ENCODE assay signal across 8 mouse cellular contexts in the genomic region with DNA sequence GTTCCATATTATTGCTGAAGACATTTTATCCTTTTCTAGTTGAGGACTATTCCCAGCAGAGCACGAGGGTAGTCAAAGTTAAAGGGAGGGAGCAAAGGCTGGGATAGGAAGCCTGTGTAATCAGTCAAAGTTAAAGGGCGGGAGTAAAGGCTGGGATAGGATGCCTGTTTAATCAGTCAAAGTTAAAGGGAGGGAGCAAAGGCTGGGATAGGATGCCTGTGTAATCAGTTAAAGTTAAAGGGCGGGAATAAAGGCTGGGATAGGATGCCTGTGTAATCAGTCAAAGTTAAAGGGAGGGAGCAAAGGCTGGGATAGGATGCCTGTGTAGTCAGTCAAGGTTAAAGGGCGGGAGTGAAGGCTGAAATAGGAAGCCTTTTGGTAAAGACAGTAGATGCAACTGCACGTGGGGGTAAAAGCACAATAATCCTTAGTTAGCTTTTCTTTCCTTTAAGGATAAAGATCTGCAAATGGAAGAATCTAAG. TPM values are rescaled to one million over a fixed set of nuclear protein-coding genes. Genes with fewer than 3 reads are reported as not detected.
DNase-seq lines count a peak whose midpoint lies in the region; ATAC-seq and TF ChIP-seq lines count a peak whose summit lies in the region.

No protein-coding gene starts in this region.

- peaks cover 0 to 1% of the 10 kb centered on the region in 2 experiments; a peak in 3 of 4 replicates for H3K4me1 ChIP-seq in CH12.LX (ENCODE audit: control insufficient read depth in 1 of 2, insufficient read depth in 2 of 2)
- no peaks in the 10 kb centered on the region for H3K4me1 ChIP-seq in forebrain, embryonic 14.5 days (ENCODE audit: control insufficient read depth, insufficient read depth, low read length)
- H3K4me1 ChIP-seq in liver, embryonic 14.5 days (replicated peaks; ENCODE audit: control insufficient read depth in 2 of 2, insufficient read depth in 2 of 2, low read length in 1 of 2) = peaks cover 0 to 4% of the 10 kb centered on the region in 2 experiments; a peak in 3 of 4 replicates
- H3K4me1 ChIP-seq in neural tube, embryonic 11.5 days (ENCODE audit: control insufficient read depth, insufficient read depth, low read length) = no peaks in the 10 kb centered on the region

- H3K9me3 ChIP-seq in CH12.LX (replicated peaks; ENCODE audit: low read length) = peaks cover 10% of the 10 kb centered on the region
- H3K9me3 ChIP-seq in forebrain, embryonic 14.5 days (replicated peaks; ENCODE audit: control insufficient read depth, low read length) = no peaks in the 10 kb centered on the region
- H3K9me3 ChIP-seq in liver, embryonic 14.5 days (ENCODE audit: control insufficient read depth, low read length) = no peaks in the 10 kb centered on the region
- no peaks in the 10 kb centered on the region for H3K9me3 ChIP-seq in neural tube, embryonic 11.5 days (ENCODE audit: control insufficient read depth, low read length)

- TF ChIP-seq POLR2A in CH12.LX (IDR thresholded peaks at IDR 0.05; ENCODE audit: low read depth, low read length) = no peak

- intact Hi-C loops in heart, postnatal 10 days (cut with DNase I) = no loop called here

- H3K4me3 ChIP-seq in CH12.LX (replicated peaks in 1 of 3; ENCODE audit: low read depth in 2 of 3, low read length in 2 of 3, poor library complexity in 1 of 3) = no peak overlapping the region
- no peak overlapping the region for H3K4me3 ChIP-seq in forebrain, embryonic 14.5 days (ENCODE audit: low read depth, low read length)
- no peak overlapping the region for H3K4me3 ChIP-seq in liver, embryonic 14.5 days (ENCODE audit: insufficient read depth in 1 of 2, low read depth in 2 of 2, low read length in 2 of 2)
- no peak overlapping the region for H3K4me3 ChIP-seq in neural tube, embryonic 11.5 days (ENCODE audit: low read depth, low read length)

- TF ChIP-seq EP300 in CH12.LX (IDR thresholded peaks at IDR 0.05; ENCODE audit: low read length) = no peak
- TF ChIP-seq EP300 in liver, embryonic 14.5 days (IDR thresholded peaks at IDR 0.05; ENCODE audit: low read depth) = peak; percentile 47; the same call in 1 of the 2 replicates

- in situ Hi-C loops in CH12.LX (cut with MboI; ENCODE audit: low pct_ligation_motif_present, low pct_unique_long_range_greater_than_20kb, low sequenced_read_pairs) = no loop called here

- peak; percentile 98 for ATAC-seq in forebrain, embryonic 14.5 days
- ATAC-seq in liver, embryonic 14.5 days (ENCODE audit: insufficient read depth) = peak; percentile 86
- peak; percentile 84 for ATAC-seq in neural tube, embryonic 11.5 days (ENCODE audit: insufficient read depth, low FRiP score, low TSS enrichment)

- H3K27me3 ChIP-seq in CH12.LX (replicated peaks) = peaks cover 4% of the 10 kb centered on the region
- no peaks in the 10 kb centered on the region for H3K27me3 ChIP-seq in forebrain, embryonic 14.5 days (replicated peaks; ENCODE audit: control insufficient read depth, insufficient read depth, low read length)
- no peaks in the 10 kb centered on the region for H3K27me3 ChIP-seq in liver, embryonic 14.5 days (ENCODE audit: control insufficient read depth, insufficient read depth, low read length)
- no peaks in the 10 kb centered on the region for H3K27me3 ChIP-seq in neural tube, embryonic 11.5 days (ENCODE audit: control insufficient read depth, insufficient read depth, low read length)

- 14% methylated on average over 5 of the region's 5 CpGs for WGBS in forebrain, embryonic 14.5 days
- WGBS in liver, embryonic 14.5 days (ENCODE audit: insufficient replicate concordance) = 20% methylated on average over 5 of the region's 5 CpGs
- 15% methylated on average over 5 of the region's 5 CpGs for WGBS in neural tube, embryonic 11.5 days

- TF ChIP-seq CTCF in CH12.LX (conservative IDR thresholded peaks at IDR 0.05 in 1 of 2, IDR thresholded peaks at IDR 0.05 in 1 of 2; ENCODE audit: low read depth in 2 of 2, low read length in 2 of 2) = no peak
- no peak for TF ChIP-seq CTCF in liver, embryonic 14.5 days (IDR thresholded peaks at IDR 0.05; ENCODE audit: low read depth)

- TF ChIP-seq RAD21 in CH12.LX (IDR thresholded peaks at IDR 0.05; ENCODE audit: low read depth, low read length) = no peak

- peak; percentile 82 for DNase-seq in CH12.LX (ENCODE audit: extremely low read depth)
- DNase-seq in adrenal gland, postnatal 14 days = peak; percentile 76
- peak; percentile 96 for DNase-seq in forebrain, embryonic 14.5 days (ENCODE audit: low spot score)
- peak; percentile 71 to 73 for DNase-seq in heart, postnatal 10 days
- peak; percentile 67 to 72 for DNase-seq in kidney, postnatal 36 days
- DNase-seq in liver, embryonic 14.5 days (ENCODE audit: low read depth in 3 of 3, low spot score in 3 of 3) = peak; percentile 48 to 66 (median 55)
- DNase-seq in neural tube, embryonic 11.5 days (ENCODE audit: low spot score) = peak; percentile 69
- DNase-seq in spleen, postnatal 14 days (ENCODE audit: low spot score in 2 of 2) = no peak

- dilution Hi-C loops in CH12.LX (cut with MboI; ENCODE audit: extremely low pct_ligation_motif_present, extremely low pct_unique_long_range_greater_than_20kb, low sequenced_read_pairs) = no loop called here

- no peak overlapping the region for H3K4me2 ChIP-seq in CH12.LX (ENCODE audit: insufficient read depth, low read depth, poor library complexity, severe bottlenecking)
- no peak overlapping the region for H3K4me2 ChIP-seq in forebrain, embryonic 14.5 days (ENCODE audit: low read length)
- no peak overlapping the region for H3K4me2 ChIP-seq in liver, embryonic 14.5 days (ENCODE audit: low read depth)
- H3K4me2 ChIP-seq in neural tube, embryonic 11.5 days (ENCODE audit: low read depth) = no peak overlapping the region

- no peak overlapping the region for H3K27ac ChIP-seq in CH12.LX (ENCODE audit: insufficient read depth, low read depth)
- H3K27ac ChIP-seq in forebrain, embryonic 14.5 days (ENCODE audit: low read depth, low read length) = no peak overlapping the region
- H3K27ac ChIP-seq in liver, embryonic 14.5 days = no peak overlapping the region
- no peak overlapping the region for H3K27ac ChIP-seq in neural tube, embryonic 11.5 days (ENCODE audit: low read depth, low read length)

- no peaks in the 10 kb centered on the region for H3K79me2 ChIP-seq in CH12.LX (replicated peaks; ENCODE audit: control insufficient read depth, extremely low read depth, insufficient read depth, poor library complexity, severe bottlenecking)

- H3K36me3 ChIP-seq in CH12.LX (replicated peaks in 1 of 2; ENCODE audit: control insufficient read depth in 1 of 2, insufficient read depth in 1 of 2, low read length in 1 of 2) = no peaks in the 10 kb centered on the region
- no peaks in the 10 kb centered on the region for H3K36me3 ChIP-seq in forebrain, embryonic 14.5 days (ENCODE audit: control insufficient read depth, insufficient read depth, low read length)
- H3K36me3 ChIP-seq in liver, embryonic 14.5 days (replicated peaks; ENCODE audit: control insufficient read depth, insufficient read depth, low read depth) = no peaks in the 10 kb centered on the region
- H3K36me3 ChIP-seq in neural tube, embryonic 11.5 days (ENCODE audit: control insufficient read depth, insufficient read depth, low read length) = no peaks in the 10 kb centered on the region

- no peak overlapping the region for H3K9ac ChIP-seq in CH12.LX (ENCODE audit: insufficient read depth, low read depth)
- no peak overlapping the region for H3K9ac ChIP-seq in forebrain, embryonic 14.5 days (ENCODE audit: low read length)
- H3K9ac ChIP-seq in liver, embryonic 14.5 days (replicated peaks) = no peak overlapping the region
- no peak overlapping the region for H3K9ac ChIP-seq in neural tube, embryonic 11.5 days (ENCODE audit: low read length)

TF ChIP-seq in CH12.LX, 34 proteins besides CTCF, POLR2A, EP300 and RAD21 (continues in another document):
- 0 out of 2 replicates have a peak, but pooled peaks have one; percentile 29 for TF ChIP-seq BHLHE40 (IDR thresholded peaks at IDR 0.05; ENCODE audit: low read depth, low read length)
- no peak for TF ChIP-seq TCF12 (IDR thresholded peaks at IDR 0.05; ENCODE audit: low read depth, low read length)
- peak; percentile 74 for TF ChIP-seq MYC (IDR thresholded peaks at IDR 0.05; ENCODE audit: low read depth, low read length)
- TF ChIP-seq NELFE (IDR thresholded peaks at IDR 0.05; ENCODE audit: low read depth, low read length) = no peak
- TF ChIP-seq ETS1 (conservative IDR thresholded peaks at IDR 0.05; ENCODE audit: low read depth, low read length) = no peak
- TF ChIP-seq CHD1 (IDR thresholded peaks at IDR 0.05; ENCODE audit: low read depth, low read length) = no peak
- TF ChIP-seq IRF4 (IDR thresholded peaks at IDR 0.05; ENCODE audit: low read depth, low read length) = no peak
- peak; percentile 98 for TF ChIP-seq CHD2 (IDR thresholded peaks at IDR 0.05; ENCODE audit: low read length)
- peak; percentile 67 for TF ChIP-seq ELF1 (IDR thresholded peaks at IDR 0.05; ENCODE audit: low read depth, low read length)
- TF ChIP-seq MAFK (IDR thresholded peaks at IDR 0.05; ENCODE audit: insufficient replicate concordance, low read length) = no peak
- no peak for TF ChIP-seq PAX5 (IDR thresholded peaks at IDR 0.05; ENCODE audit: low read length)
- no peak for TF ChIP-seq E2F4 (IDR thresholded peaks at IDR 0.05; ENCODE audit: insufficient replicate concordance, low read depth, low read length)
- TF ChIP-seq TBP (conservative IDR thresholded peaks at IDR 0.05; ENCODE audit: low read depth, low read length) = no peak; the same call in 1 of the 2 replicates

RNA-seq across cellular contexts. Expression of a gene that starts 5.9 kb away (rescaled TPM):
- total RNA-seq in CH12.LX (2012; rRNA removed) (21.5 and 24.9 TPM in 2 replicates), CH12.LX (2014; rRNA removed) (24.8 and 25.7 TPM in 2 replicates)
- 33.0 and 34.5 TPM in 2 replicates for polyA plus RNA-seq in CH12.LX (2012; ENCODE audit: insufficient read length, low read depth)
- total RNA-seq in adrenal gland, postnatal 14 days (2021) = 16.4 and 17.2 TPM in 2 replicates
- 9.6 and 11.1 TPM in 2 replicates for polyA plus RNA-seq in forebrain, embryonic 14.5 days (2014; fragmentation: Nextera tagmentation; extraction: Ambion mirVana)
- total RNA-seq in heart, postnatal 10 days (2021) = 10 to 100 TPM; 13.0 to 14.5 TPM
- polyA plus RNA-seq in liver, embryonic 14.5 days (2012; rRNA removed) = 2.7 and 4.6 TPM in 2 replicates
- 3.4 and 3.8 TPM in 2 replicates for polyA plus RNA-seq in liver, embryonic 14.5 days (2014; fragmentation: Nextera tagmentation; extraction: Ambion mirVana)
- 9.7 and 12.0 TPM in 2 replicates for polyA plus RNA-seq in neural tube, embryonic 11.5 days (2014; fragmentation: Nextera tagmentation; extraction: Ambion mirVana)

RNA-seq across cellular contexts. Expression of a gene that starts 16.7 kb away (rescaled TPM):
- total RNA-seq in CH12.LX (2012; rRNA removed) (10.2 and 11.4 TPM in 2 replicates), CH12.LX (2014; rRNA removed) (4.0 and 4.1 TPM in 2 replicates)
- 10.7 and 13.2 TPM in 2 replicates for polyA plus RNA-seq in CH12.LX (2012; ENCODE audit: insufficient read length, low read depth)
- 26.0 and 26.1 TPM in 2 replicates for total RNA-seq in adrenal gland, postnatal 14 days (2021)
- 16.9 and 26.1 TPM in 2 replicates for polyA plus RNA-seq in forebrain, embryonic 14.5 days (2014; fragmentation: Nextera tagmentation; extraction: Ambion mirVana)
- total RNA-seq in heart, postnatal 10 days (2021) = 10 to 100 TPM; 31.1 to 32.5 TPM
- polyA plus RNA-seq in liver, embryonic 14.5 days (2012; rRNA removed) = 0.26 and 0.32 TPM in 2 replicates
- polyA plus RNA-seq in liver, embryonic 14.5 days (2014; fragmentation: Nextera tagmentation; extraction: Ambion mirVana) = 0.37 and 0.68 TPM in 2 replicates
- 13.3 and 14.8 TPM in 2 replicates for polyA plus RNA-seq in neural tube, embryonic 11.5 days (2014; fragmentation: Nextera tagmentation; extraction: Ambion mirVana)

Comparison
In these comparisons a context has a peak if more than half of its experiments do, and no peak if none do; other contexts are left out.
1. DNase-seq: peak in CH12.LX (single experiment), adrenal gland, postnatal 14 days (single experiment), forebrain, embryonic 14.5 days (single experiment), heart, postnatal 10 days (2 of 2), kidney, postnatal 36 days (2 of 2), liver, embryonic 14.5 days (3 of 3) and neural tube, embryonic 11.5 days (single experiment); none in spleen, postnatal 14 days (0 of 2).
2. Peak in every context shown above with its lines, with median percentiles within 50 percentile points of each other: ATAC-seq.